Mouse (Mus musculus) CD4-positive, CD25-positive, alpha-beta regulatory T cell, adult 2 months (primary cell): ENCODE measurements around the gene Rps15a.
A peak's percentile ranks its signal among the peaks of the same experiment; 100 is the strongest.

Experiments
- DNase-seq: peaks from one replicate; pipeline ENCODE4 v3.0.0-alpha.2; 2012; ENCODE audit warnings: low read depth, low spot score

Gene Rps15a

DNA sequence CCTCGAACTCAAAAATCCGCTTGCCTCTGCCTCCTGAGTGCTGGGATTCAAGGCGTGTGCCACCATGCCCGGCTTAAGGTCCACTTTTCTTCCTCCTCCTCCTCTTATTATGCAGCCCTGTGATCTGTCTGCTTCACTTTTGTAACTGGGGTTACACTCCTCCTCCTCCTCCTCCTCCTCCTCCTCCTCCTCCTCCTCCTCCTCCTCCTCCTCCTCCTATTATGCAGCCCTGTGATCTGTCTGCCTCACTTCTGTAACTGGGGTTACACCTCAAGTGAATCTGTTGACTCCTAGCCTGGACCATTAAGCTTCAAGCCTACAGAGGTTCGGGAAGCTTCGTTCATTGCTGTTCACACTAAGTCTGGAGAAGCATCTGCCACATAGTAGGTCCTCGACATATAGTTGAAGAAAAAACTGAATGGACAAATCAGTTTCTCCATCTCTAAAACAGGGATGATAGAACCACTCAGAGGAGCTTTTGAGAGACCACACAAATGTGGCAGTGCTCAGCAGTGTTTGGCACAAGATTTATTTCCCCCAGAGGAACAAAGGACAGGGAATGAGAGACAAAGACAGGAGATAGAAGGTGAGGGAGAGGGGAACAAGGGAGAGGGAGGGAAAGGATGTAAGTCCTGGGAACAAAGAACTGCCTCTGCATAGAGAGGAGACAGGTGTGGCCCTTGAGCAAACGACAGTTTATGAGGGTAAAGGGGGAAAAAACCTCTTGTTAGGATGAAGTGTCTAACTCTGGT lies 975 bp upstream of the Rps15a start:
- DNase-seq, result no peak

DNA sequence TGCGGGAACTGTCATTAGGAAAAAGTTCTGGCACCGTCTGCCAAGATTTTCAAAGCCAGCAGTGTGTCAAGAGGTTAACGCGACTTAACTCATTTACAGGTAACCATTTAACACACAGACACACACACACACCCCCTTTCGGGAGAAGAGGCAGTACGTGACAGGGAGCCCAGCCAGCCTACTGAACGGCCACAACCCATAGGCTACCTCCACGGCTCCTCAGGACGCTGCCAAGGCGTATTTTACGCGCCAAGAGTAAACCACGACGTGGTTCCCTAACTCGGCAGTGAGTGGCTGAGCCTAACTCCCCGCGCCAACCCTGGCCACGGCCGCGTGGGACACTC lies 483 bp downstream of the Rps15a start:
- no peak for DNase-seq

DNA sequence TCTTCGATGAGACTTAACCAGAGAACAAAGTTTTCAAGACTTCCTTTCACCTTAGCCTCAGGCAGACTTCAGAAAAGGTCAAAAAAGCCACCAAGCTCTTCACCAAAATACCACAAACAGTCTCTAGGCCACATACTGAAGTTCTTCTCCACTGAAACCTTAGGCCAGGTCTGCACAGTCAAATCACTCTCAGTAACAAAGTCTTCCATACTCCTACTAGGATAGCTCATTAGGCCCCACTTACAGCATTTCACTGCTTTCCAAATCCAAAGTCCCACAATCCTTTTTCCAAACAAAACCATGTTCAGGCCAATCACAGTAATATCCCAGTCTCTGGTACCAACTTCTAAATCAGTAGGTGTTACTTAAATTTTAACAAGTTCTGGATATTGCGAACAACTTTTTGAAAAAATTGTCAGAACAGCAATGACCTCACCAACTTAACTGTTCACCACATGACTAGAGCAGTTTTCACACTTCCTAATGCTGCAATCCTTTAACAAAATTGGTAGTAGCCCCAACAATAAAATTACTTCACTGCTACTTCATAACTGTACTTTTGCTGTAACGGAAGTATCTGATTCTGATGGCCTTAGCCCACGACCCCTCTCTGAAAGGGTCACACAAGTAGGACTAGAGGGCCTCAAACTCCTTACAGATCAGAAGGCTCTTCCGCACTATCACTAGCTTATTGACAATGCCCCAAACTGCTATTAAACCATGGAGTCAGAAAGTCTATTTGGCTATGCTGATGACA lies 2.3 kb downstream of the Rps15a start:
- DNase-seq, result peak; percentile 38

DNA sequence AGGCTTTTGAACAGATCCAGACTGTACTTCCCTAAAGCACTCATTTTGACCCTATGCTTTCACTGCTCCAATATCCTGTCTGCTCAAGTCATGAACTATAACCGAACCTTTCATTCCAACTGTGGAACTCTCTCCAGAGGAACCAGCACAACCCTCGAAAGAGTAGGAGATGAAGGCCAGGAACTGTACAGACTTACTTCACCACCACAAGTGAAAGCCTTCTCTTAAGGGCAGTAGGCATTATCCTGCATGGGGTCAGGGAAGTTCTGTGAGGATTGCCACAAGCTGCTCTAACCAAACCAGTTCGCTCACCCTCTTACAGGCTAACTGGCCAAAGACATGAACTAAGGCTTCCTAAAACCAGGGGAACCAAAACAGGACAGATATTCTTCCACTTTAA lies 4.9 kb downstream of the Rps15a start:
- DNase-seq, result no peak

DNA sequence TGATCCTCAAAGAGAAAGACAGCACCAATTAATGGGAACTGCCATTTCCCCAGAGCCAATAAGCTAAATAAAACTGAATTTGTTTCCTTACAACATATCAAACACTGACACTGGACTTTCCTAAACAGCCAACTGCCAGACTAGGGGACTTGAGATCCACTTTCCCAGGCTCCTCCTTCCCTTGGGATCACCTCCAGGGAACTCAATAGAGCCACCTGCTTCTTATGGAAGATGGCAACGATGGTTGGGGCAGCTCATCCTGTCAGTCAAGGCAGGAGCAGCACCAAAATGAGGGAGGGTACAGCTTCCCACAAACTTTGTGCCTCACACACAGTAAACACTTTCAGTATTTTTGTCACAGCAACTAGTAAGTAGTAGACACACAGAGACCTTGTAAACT lies 8.3 kb downstream of the Rps15a start:
- DNase-seq, result no peak

DNA sequence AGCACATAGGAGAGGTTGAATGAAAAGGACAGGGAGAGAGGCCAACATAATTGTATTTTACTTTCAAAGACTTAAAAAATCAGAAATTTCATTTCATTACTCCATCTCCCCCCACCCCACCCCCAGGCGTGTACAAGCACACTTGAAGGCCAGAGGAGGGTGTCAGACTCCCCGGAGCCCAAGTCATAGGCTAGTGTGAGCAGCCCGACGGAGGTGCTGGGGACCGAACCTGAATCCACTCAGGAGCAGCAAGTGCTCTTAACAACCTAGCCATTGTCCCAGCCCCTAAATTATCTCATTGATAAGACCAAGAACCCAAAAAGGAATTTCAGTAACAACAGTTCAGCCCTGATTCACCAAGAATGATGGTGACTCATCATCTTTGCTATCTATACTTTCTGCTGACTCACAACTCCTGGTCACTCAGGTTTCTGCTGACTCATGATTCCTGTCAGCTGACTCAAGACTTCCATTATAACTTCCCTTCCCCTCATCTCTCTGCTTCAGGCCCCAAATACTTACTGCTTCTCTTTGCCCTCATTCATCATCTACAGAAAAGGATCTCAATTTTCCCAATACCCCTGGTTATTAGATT lies 11.4 kb downstream of the Rps15a start:
- no peak for DNase-seq

DNA sequence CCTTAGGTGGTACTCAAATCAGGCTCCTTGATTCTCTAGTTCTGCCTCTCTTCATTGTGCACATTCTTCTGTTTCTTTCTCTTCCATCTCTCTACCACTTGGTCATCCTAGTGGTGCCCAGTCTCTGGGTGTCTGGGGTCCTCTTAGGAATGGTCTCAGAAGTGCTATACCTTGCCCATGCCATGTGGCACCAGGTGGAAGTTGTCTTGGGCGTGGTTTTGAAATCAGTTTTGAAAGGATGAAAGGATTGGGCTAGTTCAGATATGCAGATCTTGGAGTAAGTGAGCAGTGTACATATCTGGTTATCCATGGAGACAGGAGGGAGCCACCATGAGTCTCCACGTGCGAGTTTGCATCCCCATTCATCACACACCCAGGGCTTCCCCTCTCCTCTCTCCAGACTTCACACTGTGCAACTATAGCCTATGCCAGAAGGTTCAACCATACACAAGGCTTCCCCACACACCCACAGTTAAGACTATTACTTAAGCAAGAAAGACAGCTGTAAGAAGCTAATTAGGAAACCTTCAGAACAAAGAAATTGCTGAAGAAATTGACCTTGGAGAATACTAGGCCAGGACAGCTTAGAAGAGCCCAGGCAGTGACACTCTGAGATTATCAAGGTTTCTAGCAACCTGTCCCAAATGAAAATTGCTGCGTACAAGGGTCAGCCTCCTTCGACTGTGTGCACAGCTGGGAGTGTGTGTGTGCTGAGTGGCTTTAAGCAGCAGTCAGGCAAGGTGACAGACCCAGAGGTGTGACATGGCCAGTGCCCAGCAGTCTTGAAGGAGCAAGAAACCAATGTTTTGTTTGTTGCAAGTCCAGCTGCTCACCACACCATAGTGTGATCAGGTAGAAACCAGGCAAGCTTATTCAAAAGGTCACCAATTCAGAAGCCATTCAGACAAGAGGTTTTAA lies 12.3 kb downstream of the Rps15a start:
- DNase-seq, result no peak

DNA sequence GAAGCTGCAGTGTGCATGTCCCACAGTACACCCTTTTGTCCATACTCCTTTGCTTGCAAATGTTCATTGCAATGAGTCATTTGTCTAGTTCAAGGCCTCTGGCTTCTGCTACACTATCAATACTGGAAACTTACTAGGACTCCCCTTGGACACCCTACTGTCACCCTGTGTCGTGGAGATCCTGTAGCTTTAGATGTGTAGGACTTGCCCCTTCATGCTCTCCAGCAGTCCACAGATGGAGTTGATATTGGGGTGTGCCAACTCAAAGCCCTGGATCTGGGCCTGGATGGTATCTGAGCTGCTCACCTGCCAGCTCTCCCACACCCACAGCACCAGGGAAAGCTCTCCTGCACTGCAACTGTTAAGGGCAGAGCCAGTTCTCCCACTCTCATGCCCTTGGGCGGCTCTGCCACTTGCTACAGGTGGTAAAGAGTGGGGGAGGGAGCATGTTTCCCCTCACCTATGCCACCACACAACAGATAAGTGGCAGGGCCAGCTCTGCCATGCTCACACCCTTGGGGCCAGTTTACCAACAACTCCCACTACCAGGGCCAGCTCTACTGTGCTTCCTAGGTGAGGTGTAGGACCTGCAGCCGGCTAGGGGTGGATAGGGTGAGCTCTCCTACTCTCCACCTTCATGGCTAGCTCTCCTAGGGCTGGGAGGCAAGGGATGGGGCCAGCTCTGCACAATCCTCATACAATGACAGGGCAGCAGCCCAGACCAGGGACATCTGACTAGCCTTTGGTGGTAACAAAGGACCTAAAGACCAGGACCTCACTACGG lies 13.1 kb downstream of the Rps15a start:
- DNase-seq, result no peak

DNA sequence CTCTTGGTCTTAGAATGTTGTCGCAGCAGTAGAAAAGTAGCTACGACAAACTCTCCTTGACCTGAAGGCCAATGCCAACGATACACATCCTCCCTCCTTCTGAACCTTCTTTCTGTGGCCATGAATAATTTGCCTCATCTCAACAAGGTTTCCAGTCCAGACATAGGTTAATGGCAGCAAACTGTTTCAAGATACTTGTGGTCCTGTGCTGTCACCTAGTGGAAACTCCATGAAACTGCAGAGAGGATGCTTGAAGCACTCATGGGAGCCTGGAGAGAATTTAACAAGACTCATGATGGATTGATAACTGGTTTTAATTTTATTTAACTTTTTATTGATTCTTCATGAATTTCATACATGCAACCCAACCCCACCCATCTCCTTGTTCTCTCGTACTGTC lies 13.8 kb downstream of the Rps15a start:
- peak; percentile 80 for DNase-seq

DNA sequence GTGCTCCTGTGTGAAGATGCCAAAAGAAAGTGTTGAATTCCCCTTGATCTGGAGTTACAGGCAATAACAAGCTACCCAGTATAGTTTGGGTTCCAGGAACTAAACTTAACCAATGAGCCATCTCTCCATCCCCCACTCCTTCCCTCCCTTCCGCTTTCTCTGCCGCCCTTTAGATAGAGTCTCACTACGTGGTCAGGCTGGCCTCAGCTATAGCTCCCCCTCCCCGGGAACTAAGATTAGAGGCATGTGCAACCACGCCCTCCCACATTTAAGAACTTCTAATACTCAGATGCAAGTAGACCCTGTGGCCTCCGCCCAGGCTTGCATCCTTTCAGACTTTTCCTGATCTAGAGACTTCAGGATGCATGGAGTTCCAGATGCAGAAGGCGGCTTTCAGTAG lies 18.4 kb downstream of the Rps15a start:
- no peak for DNase-seq

DNA sequence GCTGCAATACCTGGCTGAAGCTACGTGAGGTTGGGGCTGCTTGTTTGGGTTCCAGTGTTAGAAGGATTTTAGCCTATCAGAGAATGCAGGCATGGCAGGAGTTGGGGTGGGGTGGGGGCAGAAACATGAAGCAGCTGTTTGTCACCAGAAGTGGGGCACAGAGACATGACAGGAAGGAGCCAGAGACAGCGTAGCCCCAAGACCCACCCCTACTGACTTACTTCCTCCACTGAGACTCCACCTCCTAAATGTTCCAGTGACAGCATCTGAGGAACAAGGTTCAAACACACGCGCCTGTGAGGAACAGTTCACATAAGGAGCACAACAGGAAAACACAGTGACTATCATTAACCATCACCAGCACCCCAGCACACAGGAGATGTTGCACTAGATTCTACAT lies 36.0 kb downstream of the Rps15a start:
- peak; percentile 53 for DNase-seq

DNA sequence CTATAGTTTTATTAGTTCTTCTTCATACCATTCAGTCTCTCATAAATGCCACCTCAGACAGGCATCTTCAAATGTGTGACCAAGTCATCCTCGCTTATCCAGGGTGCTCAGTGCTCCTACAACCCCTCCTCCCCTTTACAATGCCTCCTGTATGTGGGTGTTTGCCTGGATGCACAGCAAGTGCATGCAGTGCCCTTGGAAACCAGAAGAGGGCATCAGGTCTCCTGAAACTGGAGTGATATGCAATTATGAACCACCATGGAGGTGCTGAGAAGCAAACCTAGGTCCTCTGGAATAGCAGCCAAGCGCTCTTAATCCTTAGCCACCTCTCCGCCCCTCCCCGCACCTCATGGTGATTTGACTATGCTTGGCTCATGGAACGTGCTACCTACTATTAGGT lies 36.9 kb downstream of the Rps15a start:
- peak; percentile 35 for DNase-seq

DNA sequence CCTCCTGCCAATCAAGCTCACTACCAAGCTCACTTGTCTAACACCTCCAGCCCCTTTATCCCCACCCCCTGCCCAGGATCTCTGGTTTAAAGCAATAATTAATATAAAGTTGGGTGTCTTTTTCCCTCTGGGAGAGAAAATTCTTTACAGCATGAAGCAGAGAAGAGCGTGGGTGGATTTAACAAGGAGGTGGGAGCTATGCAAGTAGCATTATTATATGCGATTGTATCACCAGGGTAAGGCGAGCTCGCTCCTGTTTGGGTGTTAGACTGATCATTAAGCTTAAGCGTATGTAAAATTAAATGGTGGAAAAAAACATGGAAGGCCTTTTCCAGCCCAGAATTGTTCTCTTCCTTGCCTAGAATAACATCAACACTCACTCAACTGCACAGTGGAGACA lies 48.7 kb downstream of the Rps15a start:
- DNase-seq, result no peak

DNA sequence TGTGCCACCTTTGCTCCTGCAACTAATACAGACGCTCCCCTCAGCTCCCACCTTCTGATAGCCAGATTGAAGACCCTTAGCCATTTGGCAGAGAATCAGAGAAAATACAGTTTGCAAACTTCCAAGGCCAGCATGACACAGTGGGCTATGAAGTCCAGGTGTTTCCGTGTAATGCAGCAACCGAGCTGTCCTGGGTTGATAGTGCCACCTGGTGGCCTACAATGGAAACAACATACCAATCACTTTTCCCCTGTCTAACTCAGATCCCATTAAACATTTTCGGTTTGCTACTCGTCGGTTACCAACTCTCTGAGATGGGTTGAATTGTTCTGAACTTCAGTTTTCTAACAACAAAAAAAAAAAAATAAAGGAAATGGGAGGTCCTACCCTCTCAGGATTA lies 59.7 kb downstream of the Rps15a start:
- peak; percentile 15 for DNase-seq
